Mouse (Mus musculus) frontal cortex, postnatal 36 days (tissue): Measurements from ENCODE around the gene Olfr859.
"Not testable (repeated sequence)": the region's sequence is repeated elsewhere in the genome, so short reads cannot be mapped to it uniquely, and the experiment has no call there.

ENCODE experiments used
- DNase-seq, 2 experiments: peaks; one replicate each; pipeline ENCODE4 v3.0.0; 2022; ENCODE audit warnings: low spot score in 2 of 2

The Olfr859 gene

DNA sequence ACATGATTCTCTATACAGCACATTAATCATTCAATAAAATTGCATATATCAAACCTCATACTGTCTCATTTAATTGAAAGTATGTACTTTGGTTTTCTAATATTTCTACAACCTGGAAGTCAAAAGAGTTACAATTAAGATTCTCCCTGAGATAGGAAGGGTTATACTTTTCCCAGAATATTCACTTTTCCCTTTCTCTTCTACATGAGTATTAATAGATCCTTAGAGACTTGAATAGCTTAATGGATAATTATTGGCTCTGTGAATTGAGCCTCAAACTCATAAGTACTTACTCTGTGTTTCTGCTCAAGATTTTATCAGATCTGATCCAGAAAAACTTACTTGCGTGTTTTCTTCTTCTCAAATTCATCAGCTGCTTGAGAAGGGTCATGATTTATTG is at the start of gene Olfr859:
Olfr859 (plus strand) TSS at position 301 of the 400 bp plus-strand sequence.
- DNase-seq = not testable (repeated sequence)

DNA sequence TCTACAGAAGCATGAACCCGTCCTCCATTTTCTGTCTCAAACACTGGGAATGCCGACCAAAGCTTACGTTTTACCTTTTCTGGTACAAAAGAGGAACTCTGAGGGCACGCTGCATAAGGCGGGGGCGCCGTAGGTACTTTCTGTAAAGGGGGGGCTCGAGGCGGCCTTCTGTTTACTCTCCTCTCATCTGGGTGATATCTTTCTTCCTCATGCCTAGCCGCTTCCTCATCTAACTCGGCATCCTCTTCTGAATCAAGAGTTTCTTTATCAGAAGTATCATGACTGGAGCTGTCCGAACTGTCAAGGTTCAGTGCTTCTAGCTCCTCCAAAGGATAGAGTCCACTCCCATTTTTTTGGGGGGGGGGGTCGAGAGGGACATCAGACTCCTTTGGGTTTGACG is 35.6 kb upstream of the Olfr859 start:
- no peak for DNase-seq

DNA sequence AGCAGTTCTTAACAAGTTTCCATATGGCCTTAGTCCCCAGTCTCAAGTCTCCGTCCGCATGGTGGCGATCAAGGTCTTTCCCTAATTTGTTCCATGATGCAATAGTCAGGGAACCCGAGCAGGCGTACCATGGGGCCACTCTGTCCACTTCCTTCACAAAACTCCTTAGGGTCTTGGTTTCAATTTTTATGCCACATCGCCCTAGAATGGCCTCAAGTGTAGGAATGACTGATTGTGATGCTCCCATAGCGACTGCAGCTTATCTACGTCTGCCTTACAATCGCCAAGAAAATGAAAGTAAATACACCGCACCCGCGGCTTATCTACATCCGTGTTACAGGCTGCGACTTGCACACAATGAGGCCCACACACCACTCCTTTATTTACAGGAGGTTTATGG is 35.0 kb upstream of the Olfr859 start:
- DNase-seq = no peak

DNA sequence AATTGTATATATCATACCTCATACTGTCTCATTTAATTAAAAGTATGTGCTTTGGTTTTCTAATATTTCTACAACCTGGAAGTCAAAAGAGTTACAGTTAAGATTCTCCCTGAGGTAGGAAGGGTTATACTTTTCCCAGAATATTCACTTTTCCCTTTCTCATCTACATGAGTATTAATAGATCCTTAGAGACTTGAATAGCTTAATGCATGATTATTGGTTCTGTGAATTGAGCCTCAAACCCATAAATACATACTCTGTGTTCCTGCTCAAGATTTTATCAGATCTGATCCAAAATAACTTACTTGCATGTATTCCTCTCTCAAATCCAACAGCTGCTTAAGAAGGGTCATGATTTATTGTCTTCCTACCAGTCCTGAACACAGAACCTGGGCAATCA is 24.7 kb upstream of the Olfr859 start, which contains the start of gene Olfr58:
Olfr58 (plus strand) TSS at position 301 of the 400 bp plus-strand sequence.
- no peak for DNase-seq

DNA sequence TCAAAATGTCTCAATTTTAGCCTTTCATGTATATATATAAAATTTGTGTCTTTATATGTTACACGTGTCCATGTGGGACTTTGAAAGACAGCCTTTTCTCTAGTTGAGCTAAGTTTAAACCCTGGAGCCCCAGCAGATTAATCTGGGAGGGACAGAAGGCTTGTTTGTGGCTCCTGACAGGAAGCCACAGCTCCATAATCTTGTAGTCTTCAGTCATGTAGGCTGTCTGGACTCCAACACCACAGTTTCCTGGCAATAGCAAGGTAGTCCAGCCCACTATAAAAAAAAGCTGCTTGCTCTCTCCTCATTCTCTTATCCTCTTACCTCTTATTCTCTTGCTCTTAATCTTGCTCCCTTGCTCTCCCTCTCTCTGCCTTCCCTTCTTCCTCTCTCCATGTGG is 1.7 kb upstream of the Olfr859 start:
- no peak for DNase-seq

GRCm38 (mm10) chr9:19849647-19850046 is 44.9 kb downstream of the Olfr859 start, which contains the start of gene Olfr860:
TSS of gene Olfr860 (minus strand) at chr9:19849747.
- DNase-seq = no peak
